Mouse (Mus musculus) lung, adult 18-20 months (tissue): ENCODE data around the gene Nr4a1.

Experiments
- DNase-seq, 2 experiments: peaks; one replicate each; pipeline ENCODE4 v3.0.0; 2022; ENCODE audit warnings: mixed read lengths in 2 of 2

Nr4a1 gene

GRCm38 (mm10) chr15:101256463-101257206, 2.6 kb downstream of the Nr4a1 start:
- no peak for DNase-seq

GRCm38 (mm10) chr15:101258420-101258819, 4.4 kb downstream of the Nr4a1 start:
- DNase-seq = no peak

GRCm38 (mm10) chr15:101259922-101260321, 5.9 kb downstream of the Nr4a1 start:
- DNase-seq = no peak

- DNase-seq = peak; percentile 71 to 77
Observed at GRCm38 (mm10) chr15:101260387-101260786, 6.3 kb downstream of the Nr4a1 start.

- DNase-seq = no peak
Observed at GRCm38 (mm10) chr15:101260874-101261622, 7.0 kb downstream of the Nr4a1 start.

- DNase-seq = peak; percentile 67 to 68
Observed at GRCm38 (mm10) chr15:101262502-101262901, 8.4 kb downstream of the Nr4a1 start.

- DNase-seq = peak; percentile 96 to 98
Observed at GRCm38 (mm10) chr15:101266132-101266963, 12.3 kb downstream of the Nr4a1 start.

- peak; percentile 60 to 72 for DNase-seq
Observed at GRCm38 (mm10) chr15:101267053-101268032, 13.3 kb downstream of the Nr4a1 start.

GRCm38 (mm10) chr15:101270101-101270820, 16.2 kb downstream of the Nr4a1 start:
- no peak for DNase-seq

GRCm38 (mm10) chr15:101271107-101271506, 17.0 kb downstream of the Nr4a1 start:
- DNase-seq = no peak

GRCm38 (mm10) chr15:101271513-101271912, 17.4 kb downstream of the Nr4a1 start:
- DNase-seq = no peak

- DNase-seq = no peak
Observed at GRCm38 (mm10) chr15:101274380-101274779, 20.3 kb downstream of the Nr4a1 start.

GRCm38 (mm10) chr15:101277351-101277899, 23.4 kb downstream of the Nr4a1 start:
- no peak for DNase-seq

- no peak for DNase-seq
Observed at GRCm38 (mm10) chr15:101278589-101278988, 24.5 kb downstream of the Nr4a1 start.

GRCm38 (mm10) chr15:101279430-101279999, 25.4 kb downstream of the Nr4a1 start:
- no peak for DNase-seq

GRCm38 (mm10) chr15:101282471-101282870, 28.4 kb downstream of the Nr4a1 start:
- DNase-seq = no peak

GRCm38 (mm10) chr15:101283183-101283910, 29.3 kb downstream of the Nr4a1 start:
- DNase-seq = peak; percentile 64 to 75

- peak; percentile 91 to 94 for DNase-seq
Observed at GRCm38 (mm10) chr15:101283911-101284750, 30.1 kb downstream of the Nr4a1 start, which contains the start of gene Atg101. Atg101 (plus strand) TSS chr15:101284272.
